In the genomic region with DNA sequence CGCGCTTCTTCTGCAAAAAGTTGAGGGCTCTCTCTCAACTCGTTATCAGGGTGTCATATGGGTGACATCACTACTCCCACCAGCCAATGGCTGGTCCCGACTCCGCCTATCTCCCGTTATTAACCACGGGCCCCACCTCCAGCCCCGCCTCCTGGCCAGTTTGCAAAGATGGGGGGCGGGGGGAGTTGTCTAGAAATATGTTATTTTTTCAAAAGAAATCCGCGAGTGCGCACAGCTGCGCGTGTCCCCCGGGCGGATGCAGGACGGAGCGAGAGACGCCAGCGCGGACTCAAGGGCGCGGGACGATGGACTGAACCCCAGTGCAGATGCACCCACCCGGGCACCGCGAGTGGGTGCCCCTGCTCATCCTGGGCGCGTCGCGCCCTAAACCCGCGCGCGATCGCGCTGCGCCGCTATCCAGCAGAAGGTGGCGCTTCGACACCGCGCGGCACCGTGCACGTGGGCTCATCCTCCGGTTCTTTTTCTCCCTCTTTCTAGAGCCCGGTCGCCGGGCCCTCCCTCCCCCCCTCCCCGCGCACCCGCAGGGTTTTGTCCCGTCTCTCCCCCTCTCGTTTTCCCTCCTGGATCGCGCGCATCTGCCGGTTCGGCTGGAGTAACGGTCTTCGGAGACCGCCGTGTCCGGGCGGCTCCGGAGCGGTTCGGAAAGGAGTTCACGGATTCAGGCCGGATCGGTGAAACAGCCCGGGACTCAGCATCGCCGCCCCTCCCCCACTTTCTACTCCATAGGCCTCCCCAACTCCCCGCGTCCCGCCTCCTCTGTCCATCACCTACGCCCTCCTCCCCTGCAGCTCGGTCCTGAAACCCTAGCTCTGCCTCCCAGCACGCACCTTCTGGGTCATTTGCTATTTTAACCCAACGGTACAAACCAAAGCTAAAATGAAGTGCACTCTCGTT, we compare ENCODE assay signal across 9 mouse cellular contexts. TPM values are rescaled to one million over a fixed set of nuclear protein-coding genes. Genes with fewer than 3 reads are reported as not detected.
DNase-seq lines count a peak whose midpoint lies in the region; ATAC-seq and TF ChIP-seq lines count a peak whose summit lies in the region.
"Had no signal": no experiment of that assay in that cellular context is flagged by ENCODE, and none has a peak within 500 bp of the region (broad histone marks: within the 10 kb centered on the region; RNA-seq: fewer than 3 reads in every experiment).

No protein-coding gene starts in this region.

- H3K9me3 ChIP-seq in forebrain, embryonic 16.5 days (ENCODE audit: control insufficient read depth, low read length) = no peaks in the 10 kb centered on the region
- no peaks in the 10 kb centered on the region for H3K9me3 ChIP-seq in liver, embryonic 15.5 days (replicated peaks)
- no peaks in the 10 kb centered on the region for H3K9me3 ChIP-seq in neural tube, embryonic 15.5 days (replicated peaks)

- under 1% methylated on average over 77 of the region's 83 CpGs for WGBS in forebrain, embryonic 16.5 days
- under 1% methylated on average over 83 of the region's 83 CpGs for WGBS in liver, embryonic 15.5 days (ENCODE audit: insufficient replicate concordance)
- WGBS in neural tube, embryonic 15.5 days = under 1% methylated on average over 82 of the region's 83 CpGs

- H3K4me2 ChIP-seq in forebrain, embryonic 16.5 days (ENCODE audit: low read length) = peak overlapping the region; percentile 68
- H3K4me2 ChIP-seq in liver, embryonic 15.5 days = peak overlapping the region; percentile 57
- peak overlapping the region; percentile 70 for H3K4me2 ChIP-seq in neural tube, embryonic 15.5 days

- peak; percentile 79 for DNase-seq in 3T3-L1 (ENCODE audit: low read depth, low spot score)
- peak; percentile 30 to 36 for DNase-seq in cerebellum, adult 18-20 months
- DNase-seq in heart, postnatal 36 days = peak; percentile 42 to 44
- DNase-seq in layer of hippocampus, adult 2 months (ENCODE audit: low spot score in 2 of 2) = peak; percentile 91 to 95
- DNase-seq in urinary bladder, postnatal 4 days (ENCODE audit: low spot score in 2 of 2) = peak; percentile 83 to 85

- H3K27ac ChIP-seq in forebrain, embryonic 16.5 days (ENCODE audit: low read length) = peak overlapping the region; percentile 100
- H3K27ac ChIP-seq in layer of hippocampus, adult 2 months = peak overlapping the region; percentile 89
- H3K27ac ChIP-seq in liver, embryonic 15.5 days (replicated peaks) = no peak overlapping the region
- peak overlapping the region; percentile 99 for H3K27ac ChIP-seq in neural tube, embryonic 15.5 days (replicated peaks)

- ATAC-seq in forebrain, embryonic 16.5 days = peak; percentile 94
- peak; percentile 60; the same call in 1 of the 2 replicates for ATAC-seq in liver, embryonic 15.5 days (ENCODE audit: insufficient read depth)
- ATAC-seq in neural tube, embryonic 15.5 days (ENCODE audit: low FRiP score) = peak; percentile 95

- intact Hi-C loops in heart, postnatal 36 days (cut with DNase I) = loop anchor here (2.0 to 10.0 kb wide), 2 partner anchors 252 to 1090 kb away; no protein-coding TSS in a partner anchor

- H3K4me3 ChIP-seq in forebrain, embryonic 16.5 days (replicated peaks; ENCODE audit: low read length) = peak overlapping the region; percentile 90
- peak overlapping the region; percentile 88 for H3K4me3 ChIP-seq in layer of hippocampus, adult 2 months
- H3K4me3 ChIP-seq in liver, embryonic 15.5 days (replicated peaks) = peak overlapping the region; percentile 42
- H3K4me3 ChIP-seq in neural tube, embryonic 15.5 days (replicated peaks) = peak overlapping the region; percentile 96

- H3K9ac ChIP-seq in forebrain, embryonic 16.5 days (replicated peaks; ENCODE audit: low read depth, low read length) = peak overlapping the region; percentile 84
- no peak overlapping the region for H3K9ac ChIP-seq in liver, embryonic 15.5 days
- peak overlapping the region; percentile 60 for H3K9ac ChIP-seq in neural tube, embryonic 15.5 days (replicated peaks)

- no peaks in the 10 kb centered on the region for H3K36me3 ChIP-seq in forebrain, embryonic 16.5 days (ENCODE audit: control insufficient read depth, insufficient read depth)
- no peaks in the 10 kb centered on the region for H3K36me3 ChIP-seq in liver, embryonic 15.5 days (replicated peaks)
- H3K36me3 ChIP-seq in neural tube, embryonic 15.5 days = no peaks in the 10 kb centered on the region

- H3K27me3 ChIP-seq in forebrain, embryonic 16.5 days (replicated peaks; ENCODE audit: control insufficient read depth, insufficient read depth, low read length) = no peaks in the 10 kb centered on the region
- H3K27me3 ChIP-seq in liver, embryonic 15.5 days = peaks cover 65% of the 10 kb centered on the region
- H3K27me3 ChIP-seq in neural tube, embryonic 15.5 days (replicated peaks) = no peaks in the 10 kb centered on the region
- H3K27me3 ChIP-seq: CH12.LX had no signal

- peaks cover 10% of the 10 kb centered on the region for H3K4me1 ChIP-seq in forebrain, embryonic 16.5 days (replicated peaks; ENCODE audit: control insufficient read depth, insufficient read depth, low read length)
- H3K4me1 ChIP-seq in liver, embryonic 15.5 days (replicated peaks) = peaks cover 12% of the 10 kb centered on the region
- H3K4me1 ChIP-seq in neural tube, embryonic 15.5 days = peaks cover 5% of the 10 kb centered on the region

- peak; percentile 86 for TF ChIP-seq CTCF in layer of hippocampus, adult 2 months (conservative IDR thresholded peaks at IDR 0.05)

RNA-seq across cellular contexts. Expression of a gene that starts 0.6 kb away (rescaled TPM):
- polyA plus RNA-seq in forebrain, embryonic 16.5 days (2015; fragmentation: Nextera tagmentation; extraction: Ambion mirVana) = 949 and 1,162 TPM in 2 replicates
- total RNA-seq in heart, postnatal 36 days (2021) = under 1 TPM; 0.03 to 0.11 TPM
- total RNA-seq in layer of hippocampus, adult 2 months (2021) = 10 to 100 TPM; 17.6 to 17.9 TPM
- 0.91 and 0.98 TPM in 2 replicates for polyA plus RNA-seq in liver, embryonic 15.5 days (2015; fragmentation: Nextera tagmentation; extraction: Ambion mirVana)
- 156 and 197 TPM in 2 replicates for polyA plus RNA-seq in neural tube, embryonic 15.5 days (2015; fragmentation: Nextera tagmentation; extraction: Ambion mirVana)
- total RNA-seq: CH12.LX had no signal

Comparison
In these comparisons a context has a peak if more than half of its experiments do, and no peak if none do; other contexts are left out.
1. DNase-seq: peak in every context shown above with its lines; median percentile 93 in layer of hippocampus, adult 2 months; 84 in urinary bladder, postnatal 4 days; 79 in 3T3-L1; 43 in heart, postnatal 36 days; 33 in cerebellum, adult 18-20 months.
2. H3K4me3 ChIP-seq: peak in every context shown above with its lines; median percentile 96 in neural tube, embryonic 15.5 days; 90 in forebrain, embryonic 16.5 days; 88 in layer of hippocampus, adult 2 months; 42 in liver, embryonic 15.5 days.
3. RNA of a gene that starts 0.6 kb away (polyA plus RNA-seq): 949 to 1,162 TPM in forebrain, embryonic 16.5 days and 156 to 197 TPM in neural tube, embryonic 15.5 days; 0.91 to 0.98 TPM in liver, embryonic 15.5 days; every median in the first group is over 10 times any median in the second.
4. Peak in every context shown above with its lines, with median percentiles within 50 percentile points of each other: ATAC-seq and H3K4me2 ChIP-seq.